Mouse (Mus musculus): ENCODE data around the gene Alkbh2. TPM values are rescaled to one million over a fixed set of nuclear protein-coding genes. Genes with fewer than 3 reads are reported as not detected.

Alkbh2 gene
- polyA plus RNA-seq, 1 experiment from 2014 or later = 4.8 TPM

DNA sequence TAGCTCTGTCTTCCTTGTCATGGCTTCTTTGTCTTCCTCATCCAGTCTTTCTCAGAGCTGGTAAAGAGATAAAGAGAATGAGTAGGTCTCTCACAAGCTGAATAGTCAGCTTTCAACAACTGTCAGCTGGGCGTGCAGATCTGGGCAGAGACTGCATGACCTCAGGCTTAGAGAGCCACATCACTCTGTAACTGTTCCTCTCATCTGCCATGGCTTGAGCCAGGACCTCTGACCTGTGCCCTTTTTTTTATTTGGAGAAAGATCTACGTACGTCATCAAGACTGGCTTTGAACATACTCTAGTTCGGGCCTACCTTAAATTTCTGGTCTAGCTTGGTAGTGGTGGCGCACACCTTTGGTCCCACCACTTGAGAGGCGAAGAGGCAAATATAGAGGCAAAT, 4.8 kb upstream of the Alkbh2 start:
- Histone ChIP-seq H3K27me3 (ENCODE audit: control insufficient read depth, insufficient read depth, low read length) (no peaks in the 10 kb centered on the region), H3K4me3 (replicated peaks; ENCODE audit: low read length) (no peak overlapping the region), H3K9ac (ENCODE audit: low read length) (no peak overlapping the region), H3K36me3 (ENCODE audit: control insufficient read depth, insufficient read depth, low read length) (no peaks in the 10 kb centered on the region), H3K4me1 (ENCODE audit: control insufficient read depth, insufficient read depth, low read length) (peaks cover 34% of the 10 kb centered on the region), H3K4me2 (ENCODE audit: low read depth, low read length) (no peak overlapping the region), H3K27ac (ENCODE audit: low read length) (no peak overlapping the region), H3K9me3 (replicated peaks; ENCODE audit: control insufficient read depth, low read length) (no peaks in the 10 kb centered on the region)
- WGBS = 88% methylated on average over 6 of the region's 6 CpGs
- ATAC-seq (ENCODE audit: insufficient read depth, low FRiP score) = no peak

DNA sequence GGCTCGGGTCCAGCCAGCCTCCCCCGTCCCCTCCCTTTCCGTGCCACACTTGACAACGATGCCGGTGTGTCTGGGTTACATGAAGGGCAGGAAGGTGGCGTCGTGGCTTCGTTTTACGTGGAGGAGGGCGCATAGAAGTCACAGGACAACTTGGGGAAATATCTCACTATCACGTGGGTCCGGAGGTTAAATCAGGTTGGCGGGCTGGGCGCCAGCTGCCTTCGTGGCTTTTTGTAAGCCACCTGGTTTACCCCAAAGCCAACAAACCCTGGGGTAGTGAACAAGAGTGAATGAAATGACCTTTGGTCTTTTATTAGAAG, 3.5 kb upstream of the Alkbh2 start:
- Histone ChIP-seq H3K9ac (ENCODE audit: low read length) (peak overlapping the region; percentile 69), H3K4me3 (replicated peaks; ENCODE audit: low read length) (peak overlapping the region; percentile 63), H3K9me3 (replicated peaks; ENCODE audit: control insufficient read depth, low read length) (no peaks in the 10 kb centered on the region), H3K4me1 (ENCODE audit: control insufficient read depth, insufficient read depth, low read length) (peaks cover 35% of the 10 kb centered on the region), H3K27me3 (ENCODE audit: control insufficient read depth, insufficient read depth, low read length) (no peaks in the 10 kb centered on the region), H3K36me3 (ENCODE audit: control insufficient read depth, insufficient read depth, low read length) (no peaks in the 10 kb centered on the region), H3K27ac (ENCODE audit: low read length) (peak overlapping the region; percentile 70), H3K4me2 (ENCODE audit: low read depth, low read length) (peak overlapping the region; percentile 91)
- WGBS = under 1% methylated on average over 15 of the region's 15 CpGs
- ATAC-seq (ENCODE audit: insufficient read depth, low FRiP score) = no peak

DNA sequence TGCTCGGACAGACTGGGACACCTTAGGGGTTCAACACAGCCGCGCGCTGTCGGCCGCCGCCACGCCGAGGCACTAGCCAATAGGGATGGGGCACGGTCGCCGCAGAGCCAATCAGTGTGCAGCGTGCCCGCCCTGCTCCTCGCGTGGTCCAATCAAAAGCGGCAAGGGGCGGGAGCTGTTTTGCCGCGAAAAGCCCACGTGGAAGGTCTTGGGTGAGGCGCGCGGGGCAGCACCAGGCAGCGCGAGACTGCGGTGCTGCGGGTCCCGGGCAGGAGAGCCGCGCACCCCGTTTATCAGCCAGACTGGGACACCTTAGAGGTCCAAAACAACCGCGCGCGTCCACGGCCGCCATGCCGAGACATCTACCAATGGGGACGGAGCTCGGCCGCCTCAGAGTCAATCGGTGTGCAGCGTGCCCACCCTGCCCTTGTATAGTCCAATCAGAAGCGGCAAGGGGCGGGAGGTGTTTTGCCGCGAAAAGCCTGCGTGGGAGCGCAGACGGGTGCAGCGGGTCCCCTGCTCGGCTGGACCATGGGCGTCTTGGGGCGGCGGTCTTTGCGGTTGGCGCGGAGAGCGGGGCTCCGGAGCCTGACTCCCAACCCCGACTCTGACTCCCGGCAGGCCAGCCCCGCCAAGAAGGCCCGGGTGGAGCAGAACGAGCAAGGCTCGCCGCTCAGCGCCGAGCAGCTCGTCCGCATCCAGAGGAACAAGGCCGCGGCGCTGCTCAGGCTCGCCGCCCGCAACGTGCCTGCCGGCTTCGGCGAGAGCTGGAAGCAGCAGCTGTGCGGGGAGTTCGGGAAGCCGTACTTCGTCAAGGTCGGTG, 2.9 kb upstream of the Alkbh2 start:
- Histone ChIP-seq H3K27ac (ENCODE audit: low read length) (peak overlapping the region; percentile 70), H3K27me3 (ENCODE audit: control insufficient read depth, insufficient read depth, low read length) (no peaks in the 10 kb centered on the region), H3K4me1 (ENCODE audit: control insufficient read depth, insufficient read depth, low read length) (peaks cover 35% of the 10 kb centered on the region), H3K4me3 (replicated peaks; ENCODE audit: low read length) (peak overlapping the region; percentile 63), H3K4me2 (ENCODE audit: low read depth, low read length) (peak overlapping the region; percentile 91), H3K9me3 (replicated peaks; ENCODE audit: control insufficient read depth, low read length) (no peaks in the 10 kb centered on the region), H3K9ac (ENCODE audit: low read length) (peak overlapping the region; percentile 69), H3K36me3 (ENCODE audit: control insufficient read depth, insufficient read depth, low read length) (no peaks in the 10 kb centered on the region)
- ATAC-seq (ENCODE audit: insufficient read depth, low FRiP score) = peak; percentile 96
- WGBS = under 1% methylated on average over 87 of the region's 87 CpGs

DNA sequence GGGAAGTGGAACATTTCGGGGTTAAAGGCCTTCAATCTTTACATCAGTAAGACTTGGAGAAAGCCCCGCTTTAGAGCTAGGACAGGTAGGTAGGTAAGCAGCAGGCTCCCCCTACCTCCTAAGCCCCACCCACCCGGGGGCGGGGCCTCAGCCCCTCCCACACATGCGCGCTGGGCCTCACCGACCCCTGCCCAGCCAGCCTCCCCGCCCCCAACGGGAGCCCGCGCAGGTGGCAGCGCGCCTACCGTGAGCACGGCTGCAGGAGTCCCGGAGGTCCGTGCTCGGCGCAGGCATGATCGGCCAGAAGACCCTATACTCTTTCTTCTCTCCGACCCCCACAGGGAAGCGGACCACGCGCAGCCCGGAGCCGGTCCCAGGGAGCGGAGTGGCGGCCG, 2.2 kb upstream of the Alkbh2 start, which contains the start of gene Ung:
Gene Ung, plus strand, starts transcription at position 176 of the 395 bp plus-strand sequence.
- whole genome bisulfite sequencing = 1% methylated on average over 29 of the region's 29 CpGs
- no peaks in the 10 kb centered on the region for H3K27me3 ChIP-seq (ENCODE audit: control insufficient read depth, insufficient read depth, low read length)
- peak within 1 kb of the TSS; percentile 91 for H3K4me2 ChIP-seq (ENCODE audit: low read depth, low read length)
- H3K9me3 ChIP-seq (replicated peaks; ENCODE audit: control insufficient read depth, low read length) = no peaks in the 10 kb centered on the region
- peaks cover 35% of the 10 kb centered on the region for H3K4me1 ChIP-seq (ENCODE audit: control insufficient read depth, insufficient read depth, low read length)
- peak; percentile 9; the same call in 1 of the 2 replicates for ATAC-seq (ENCODE audit: insufficient read depth, low FRiP score)
- H3K9ac ChIP-seq (ENCODE audit: low read length) = peak within 1 kb of the TSS; percentile 69
- peak within 1 kb of the TSS; percentile 70 for H3K27ac ChIP-seq (ENCODE audit: low read length)
- peak within 1 kb of the TSS; percentile 63 for H3K4me3 ChIP-seq (replicated peaks; ENCODE audit: low read length)
- H3K36me3 ChIP-seq (ENCODE audit: control insufficient read depth, insufficient read depth, low read length) = no peaks in the 10 kb centered on the region

DNA sequence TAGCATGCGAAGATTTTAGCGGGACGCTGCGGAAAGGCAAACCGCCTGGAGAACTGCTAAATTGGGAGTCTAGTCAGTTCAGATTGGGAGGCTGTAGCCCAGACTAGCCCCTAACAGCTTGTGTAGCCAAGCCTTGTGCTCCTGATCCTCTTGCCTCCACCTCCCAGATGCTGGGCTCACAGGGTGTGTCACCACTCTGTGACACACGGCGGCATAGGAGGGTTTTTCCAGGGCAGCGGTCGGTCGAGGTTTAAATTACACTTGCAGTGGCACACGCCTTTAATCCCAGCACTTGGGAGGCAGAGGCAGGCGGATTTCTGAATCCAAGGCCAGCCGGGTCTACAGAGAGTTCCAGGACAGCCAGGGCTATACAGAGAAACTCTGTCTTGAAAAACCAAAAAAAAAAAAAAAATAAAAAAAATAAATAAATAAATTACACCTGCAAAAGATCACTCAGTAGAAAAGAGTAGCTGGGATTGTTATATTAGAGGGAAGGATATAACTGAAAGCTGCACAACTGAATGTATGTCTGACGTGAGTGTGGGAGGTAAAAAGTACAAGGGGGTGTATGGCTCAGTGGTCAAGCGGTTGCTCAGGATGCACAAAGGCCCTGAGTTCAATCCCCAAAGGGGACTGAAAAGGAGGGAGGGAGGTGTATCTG, 1.7 kb upstream of the Alkbh2 start:
- no peak for ATAC-seq (ENCODE audit: insufficient read depth, low FRiP score)
- WGBS = 75% methylated on average over 15 of the region's 15 CpGs
- H3K27me3 ChIP-seq (ENCODE audit: control insufficient read depth, insufficient read depth, low read length) = no peaks in the 10 kb centered on the region
- no peaks in the 10 kb centered on the region for H3K9me3 ChIP-seq (replicated peaks; ENCODE audit: control insufficient read depth, low read length)
- peak overlapping the region; percentile 66; the same call in 1 of the 2 replicates for H3K9ac ChIP-seq (ENCODE audit: low read length)
- H3K4me1 ChIP-seq (ENCODE audit: control insufficient read depth, insufficient read depth, low read length) = peaks cover 35% of the 10 kb centered on the region
- peak overlapping the region; percentile 91 for H3K4me2 ChIP-seq (ENCODE audit: low read depth, low read length)
- H3K27ac ChIP-seq (ENCODE audit: low read length) = no peak overlapping the region
- peak overlapping the region; percentile 63 for H3K4me3 ChIP-seq (replicated peaks; ENCODE audit: low read length)
- no peaks in the 10 kb centered on the region for H3K36me3 ChIP-seq (ENCODE audit: control insufficient read depth, insufficient read depth, low read length)

DNA sequence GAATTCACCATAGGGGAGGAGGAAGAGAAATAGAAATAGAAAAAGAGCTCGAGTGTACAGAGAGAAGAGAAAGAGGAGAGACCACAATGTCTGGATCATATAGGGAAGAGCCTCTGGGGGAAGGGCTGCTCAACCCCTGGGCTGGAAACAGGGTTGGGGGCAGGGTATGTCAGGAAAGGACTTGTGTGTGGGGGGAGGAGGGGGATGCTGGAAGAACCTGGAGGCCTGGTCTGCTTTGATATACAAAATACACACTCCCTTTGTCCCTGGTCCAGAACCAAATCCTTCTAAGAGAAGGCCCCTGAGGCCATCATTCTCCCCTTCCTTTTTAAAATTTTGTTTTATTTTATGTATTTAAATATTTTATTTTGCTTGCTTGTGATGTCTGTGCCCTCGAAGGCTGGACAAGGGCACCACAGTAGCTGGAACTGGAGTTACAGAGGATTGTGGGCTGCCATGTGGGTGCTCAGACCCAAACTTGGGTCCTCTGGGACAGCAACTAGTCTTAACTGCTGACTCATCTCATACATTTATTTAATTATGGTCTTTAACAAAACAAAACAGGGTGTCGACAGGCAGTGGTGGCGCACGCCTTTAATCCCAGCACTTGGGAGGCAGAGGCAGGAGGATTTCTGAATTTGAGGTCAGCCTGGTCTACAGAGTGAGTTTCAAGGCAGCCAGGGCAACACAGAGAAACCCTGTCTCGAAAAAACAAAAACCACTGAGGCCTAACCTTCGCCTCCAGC, 1.3 kb downstream of the Alkbh2 start:
- no peak overlapping the region for H3K27ac ChIP-seq (ENCODE audit: low read length)
- WGBS = 88% methylated on average over 7 of the region's 7 CpGs
- H3K9me3 ChIP-seq (replicated peaks; ENCODE audit: control insufficient read depth, low read length) = no peaks in the 10 kb centered on the region
- peaks cover 2% of the 10 kb centered on the region; the same call in 1 of the 2 replicates for H3K36me3 ChIP-seq (ENCODE audit: control insufficient read depth, insufficient read depth, low read length)
- H3K4me3 ChIP-seq (replicated peaks; ENCODE audit: low read length) = peak overlapping the region; percentile 78; the same call in 1 of the 2 replicates
- H3K4me1 ChIP-seq (ENCODE audit: control insufficient read depth, insufficient read depth, low read length) = peaks cover 11% of the 10 kb centered on the region; the same call in 1 of the 2 replicates
- peak overlapping the region; percentile 98; the same call in 1 of the 2 replicates for H3K4me2 ChIP-seq (ENCODE audit: low read depth, low read length)
- H3K9ac ChIP-seq (ENCODE audit: low read length) = no peak overlapping the region
- H3K27me3 ChIP-seq (ENCODE audit: control insufficient read depth, insufficient read depth, low read length) = no peaks in the 10 kb centered on the region
- ATAC-seq (ENCODE audit: insufficient read depth, low FRiP score) = no peak

DNA sequence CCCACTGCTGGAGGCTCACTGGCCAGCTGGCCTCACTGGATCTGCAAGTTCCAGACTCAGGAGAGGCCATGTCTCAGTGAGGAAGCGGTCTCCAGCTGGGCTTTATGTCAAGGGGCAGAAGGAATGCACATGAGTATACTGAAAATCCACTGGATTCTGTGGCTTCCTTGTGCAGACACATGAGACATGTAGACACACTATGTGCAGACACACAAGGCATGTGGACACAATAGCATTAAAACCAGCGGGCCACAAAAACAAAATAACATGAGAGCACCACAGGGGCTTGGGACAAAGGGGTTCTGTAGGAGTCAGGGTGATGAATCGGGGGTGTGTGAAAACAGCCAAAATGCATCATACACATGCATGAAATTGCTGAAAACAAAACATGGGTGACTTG, 2.0 kb downstream of the Alkbh2 start:
- 92% methylated on average over 3 of the region's 3 CpGs for WGBS
- no peak for ATAC-seq (ENCODE audit: insufficient read depth, low FRiP score)
- H3K9ac ChIP-seq (ENCODE audit: low read length) = no peak overlapping the region
- H3K4me3 ChIP-seq (replicated peaks; ENCODE audit: low read length) = no peak overlapping the region
- no peaks in the 10 kb centered on the region for H3K27me3 ChIP-seq (ENCODE audit: control insufficient read depth, insufficient read depth, low read length)
- H3K4me2 ChIP-seq (ENCODE audit: low read depth, low read length) = no peak overlapping the region
- peaks cover 4% of the 10 kb centered on the region; the same call in 1 of the 2 replicates for H3K36me3 ChIP-seq (ENCODE audit: control insufficient read depth, insufficient read depth, low read length)
- no peaks in the 10 kb centered on the region for H3K9me3 ChIP-seq (replicated peaks; ENCODE audit: control insufficient read depth, low read length)
- H3K4me1 ChIP-seq (ENCODE audit: control insufficient read depth, insufficient read depth, low read length) = peaks cover 11% of the 10 kb centered on the region; the same call in 1 of the 2 replicates
- H3K27ac ChIP-seq (ENCODE audit: low read length) = no peak overlapping the region

DNA sequence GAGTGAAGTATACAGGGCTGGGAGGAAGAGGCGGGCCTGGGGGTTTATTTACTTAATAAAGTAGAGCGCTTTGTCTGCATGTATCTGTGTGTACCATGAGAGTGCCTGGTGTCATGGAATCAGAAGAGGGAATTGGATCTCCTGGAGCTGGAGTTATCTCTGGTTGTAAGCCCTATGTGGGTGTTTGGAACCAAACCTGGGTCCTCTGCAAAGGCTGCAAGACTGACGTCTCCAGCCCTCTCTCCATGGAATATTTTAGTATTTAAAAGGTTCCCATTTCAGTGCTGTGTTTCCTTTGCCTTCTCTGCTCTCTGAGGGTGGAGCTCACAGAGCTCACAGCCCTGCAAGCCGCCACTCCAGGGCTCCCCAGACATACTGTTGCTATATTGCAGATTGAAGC, 8.2 kb downstream of the Alkbh2 start:
- H3K27me3 ChIP-seq (ENCODE audit: control insufficient read depth, insufficient read depth, low read length) = no peaks in the 10 kb centered on the region
- H3K4me2 ChIP-seq (ENCODE audit: low read depth, low read length) = no peak overlapping the region
- peaks cover 4% of the 10 kb centered on the region; the same call in 1 of the 2 replicates for H3K36me3 ChIP-seq (ENCODE audit: control insufficient read depth, insufficient read depth, low read length)
- H3K9ac ChIP-seq (ENCODE audit: low read length) = no peak overlapping the region
- H3K9me3 ChIP-seq (replicated peaks; ENCODE audit: control insufficient read depth, low read length) = no peaks in the 10 kb centered on the region
- no peak overlapping the region for H3K27ac ChIP-seq (ENCODE audit: low read length)
- H3K4me3 ChIP-seq (replicated peaks; ENCODE audit: low read length) = no peak overlapping the region
- no peak; the same call in 1 of the 2 replicates for ATAC-seq (ENCODE audit: insufficient read depth, low FRiP score)
- WGBS = 76% methylated on average over 4 of the region's 4 CpGs
- no peaks in the 10 kb centered on the region for H3K4me1 ChIP-seq (ENCODE audit: control insufficient read depth, insufficient read depth, low read length)

All from stomach, embryonic 16.5 days (tissue).